Mouse (Mus musculus): ENCODE data around the gene Gm1113. TPM values are rescaled to one million over a fixed set of nuclear protein-coding genes. Genes with fewer than 3 reads are reported as not detected.

The Gm1113 gene
- not detected for total RNA-seq (2021)
- long read RNA-seq, experiment 1 = 0 reads
- long read RNA-seq, experiment 2 = 0 reads

DNA sequence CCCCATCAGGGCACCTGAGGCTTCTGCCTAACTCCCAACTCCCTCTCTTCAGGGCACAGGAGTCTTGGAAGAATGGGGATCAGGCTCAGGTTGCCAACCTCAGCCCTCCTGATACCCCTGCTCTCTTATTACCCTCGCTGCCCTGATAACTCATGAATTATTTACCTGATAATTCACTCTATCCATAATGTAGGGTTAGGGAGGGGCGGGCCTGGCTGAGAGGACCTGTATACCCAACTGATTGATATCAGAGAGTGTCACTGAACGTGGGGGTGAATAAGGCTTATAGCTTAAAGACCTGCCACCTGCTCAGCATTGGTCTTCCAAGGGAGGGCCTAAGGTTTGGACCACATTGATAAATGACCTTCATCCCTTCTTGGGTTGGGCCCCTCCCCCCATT is at the start of gene Gm1113:
Gm1113 (minus strand) TSS at position 101 of the 400 bp plus-strand sequence.
- DNase-seq = no peak

GRCm38 (mm10) chr9:35564536-35565240 is 46.6 kb upstream of the Gm1113 start:
- DNase-seq = no peak

DNA sequence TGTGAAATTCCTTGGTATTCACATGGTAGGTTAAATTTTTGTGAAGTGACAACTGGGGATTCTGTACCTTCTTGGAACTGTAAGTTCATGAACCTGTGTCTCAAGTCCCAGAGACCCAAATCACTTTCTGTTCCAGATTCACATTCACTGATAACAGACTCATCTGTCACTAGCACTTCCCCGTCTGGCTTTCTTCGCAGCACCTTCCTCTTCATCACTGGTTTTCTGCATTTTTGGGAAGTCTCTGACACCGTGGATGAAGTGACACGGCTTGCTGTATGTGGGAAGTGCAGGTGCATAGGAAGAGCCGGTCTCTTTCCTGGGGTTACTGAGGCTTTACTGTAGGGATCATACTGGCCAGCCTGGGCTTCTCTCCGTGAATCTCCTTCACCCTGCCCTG is 43.5 kb upstream of the Gm1113 start:
- DNase-seq = no peak

- DNase-seq = no peak
Observed at GRCm38 (mm10) chr9:35561076-35561475, 43.0 kb upstream of the Gm1113 start.

DNA sequence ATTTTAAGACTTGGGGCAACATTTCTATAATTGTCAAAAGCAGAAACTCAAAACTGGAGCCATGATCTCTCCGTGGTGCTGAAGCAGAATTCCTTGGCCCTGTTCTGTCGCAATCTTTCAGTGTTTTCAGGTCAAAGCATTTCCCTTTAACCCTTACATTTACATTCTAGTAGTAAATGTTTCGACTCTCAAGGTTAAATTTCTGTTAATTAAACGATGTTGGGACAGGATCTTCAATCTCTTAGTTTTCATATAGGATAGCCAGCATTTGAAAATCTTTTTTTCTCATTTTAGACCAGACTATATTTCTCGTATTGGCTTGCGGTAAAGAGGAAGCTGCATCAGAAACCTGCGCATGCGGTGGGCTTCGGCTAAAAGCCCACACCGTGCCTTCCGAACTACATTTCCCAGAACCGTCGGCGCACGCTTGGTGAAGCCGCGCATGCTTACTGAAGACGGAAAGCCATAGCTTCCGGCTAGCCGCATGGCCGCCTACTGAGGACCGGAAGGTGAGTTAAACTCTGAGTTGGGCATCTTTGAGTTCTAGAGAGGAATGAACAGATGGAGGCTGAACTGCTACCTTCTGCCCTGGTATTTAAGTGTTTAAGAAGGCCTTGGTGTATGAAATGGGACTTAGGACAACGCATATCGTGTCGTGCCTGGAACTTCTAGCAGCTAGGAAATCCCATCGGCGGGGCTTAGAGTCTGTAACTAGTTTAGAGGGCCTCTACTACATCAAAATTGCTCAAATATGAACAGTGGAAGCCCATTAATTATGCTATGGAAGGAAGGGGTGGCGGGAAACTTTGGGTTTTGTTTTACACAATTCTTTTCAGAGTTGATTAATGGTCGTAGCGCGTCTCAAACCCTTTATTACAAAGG is 41.2 kb upstream of the Gm1113 start:
- peak; percentile 70 for DNase-seq

GRCm38 (mm10) chr9:35558257-35559008 is 40.4 kb upstream of the Gm1113 start, which contains the start of the genes Ddx25 and Pus3:
Ddx25 (minus strand) TSS chr9:35558528.
Pus3 (plus strand) TSS chr9:35558595.
- DNase-seq = peak; percentile 14

DNA sequence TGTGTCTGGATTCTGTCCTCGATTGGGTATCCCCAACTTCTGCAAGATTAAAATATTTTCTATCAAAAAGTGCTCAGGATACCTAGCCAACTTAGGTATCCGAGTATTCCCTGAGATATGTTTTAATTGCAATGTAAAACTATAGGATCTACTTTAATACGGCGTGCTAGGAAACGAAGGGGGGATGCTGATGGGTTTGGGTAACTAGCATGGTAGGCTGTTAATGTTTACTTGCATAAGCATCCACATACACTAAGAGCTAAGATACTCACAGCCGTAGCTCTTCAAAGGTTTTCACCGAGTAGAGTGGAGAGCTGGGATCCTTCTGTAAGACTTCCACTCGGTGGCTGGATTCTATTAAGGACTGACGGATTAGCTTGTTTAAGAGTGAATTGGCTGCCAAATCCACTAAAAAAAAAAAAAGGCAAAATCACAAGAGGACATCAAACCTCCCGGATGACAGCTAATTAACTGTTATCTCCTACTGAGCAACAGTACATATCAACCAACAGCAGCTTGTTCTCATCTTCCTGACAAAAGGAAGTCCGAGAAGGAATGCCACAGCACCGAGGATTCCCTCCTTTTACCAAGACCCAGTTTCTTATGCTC is 38.5 kb upstream of the Gm1113 start:
- DNase-seq = no peak

DNA sequence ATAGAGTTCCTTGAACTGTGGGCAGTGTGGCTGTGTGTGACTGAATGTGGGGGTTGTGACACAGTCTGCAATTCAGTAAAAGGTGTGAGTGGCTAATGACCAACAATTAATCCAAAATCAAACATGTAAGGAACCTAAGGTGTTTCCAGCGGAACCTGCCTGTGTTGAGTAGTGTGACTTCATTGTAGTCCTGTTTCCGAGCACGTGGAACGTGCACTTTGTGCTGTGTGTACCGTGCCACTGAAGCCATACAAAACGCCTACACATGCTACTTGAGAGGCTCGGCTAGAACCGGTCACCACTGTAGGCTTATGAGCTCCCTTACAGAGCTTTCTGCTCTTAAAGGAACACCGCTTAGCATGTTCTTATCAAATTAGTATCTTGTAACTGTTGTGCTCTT is 30.4 kb upstream of the Gm1113 start:
- DNase-seq = no peak

- DNase-seq = no peak
Observed at GRCm38 (mm10) chr9:35546745-35547144, 28.7 kb upstream of the Gm1113 start.

GRCm38 (mm10) chr9:35545704-35546103 is 27.6 kb upstream of the Gm1113 start:
- no peak for DNase-seq

DNA sequence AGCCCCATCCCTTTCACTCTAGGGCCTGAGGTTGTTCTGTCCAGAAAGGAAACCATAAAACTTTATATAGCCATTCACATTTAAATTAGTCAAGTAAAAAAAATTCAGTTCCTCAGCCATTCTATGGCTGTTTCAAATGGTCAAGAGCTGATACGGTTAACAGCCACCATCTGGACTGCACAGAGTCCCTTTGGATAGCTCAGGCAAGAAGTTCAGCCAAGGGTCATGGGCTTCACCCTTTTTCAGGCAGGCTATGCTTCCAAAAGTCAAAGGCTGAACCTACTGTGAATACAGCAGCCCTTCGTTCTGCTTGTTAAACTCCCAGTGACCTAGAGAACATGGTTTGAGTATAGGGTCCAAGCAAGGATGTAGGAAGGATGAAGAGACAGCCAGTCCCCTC is 26.6 kb upstream of the Gm1113 start:
- DNase-seq = no peak

DNA sequence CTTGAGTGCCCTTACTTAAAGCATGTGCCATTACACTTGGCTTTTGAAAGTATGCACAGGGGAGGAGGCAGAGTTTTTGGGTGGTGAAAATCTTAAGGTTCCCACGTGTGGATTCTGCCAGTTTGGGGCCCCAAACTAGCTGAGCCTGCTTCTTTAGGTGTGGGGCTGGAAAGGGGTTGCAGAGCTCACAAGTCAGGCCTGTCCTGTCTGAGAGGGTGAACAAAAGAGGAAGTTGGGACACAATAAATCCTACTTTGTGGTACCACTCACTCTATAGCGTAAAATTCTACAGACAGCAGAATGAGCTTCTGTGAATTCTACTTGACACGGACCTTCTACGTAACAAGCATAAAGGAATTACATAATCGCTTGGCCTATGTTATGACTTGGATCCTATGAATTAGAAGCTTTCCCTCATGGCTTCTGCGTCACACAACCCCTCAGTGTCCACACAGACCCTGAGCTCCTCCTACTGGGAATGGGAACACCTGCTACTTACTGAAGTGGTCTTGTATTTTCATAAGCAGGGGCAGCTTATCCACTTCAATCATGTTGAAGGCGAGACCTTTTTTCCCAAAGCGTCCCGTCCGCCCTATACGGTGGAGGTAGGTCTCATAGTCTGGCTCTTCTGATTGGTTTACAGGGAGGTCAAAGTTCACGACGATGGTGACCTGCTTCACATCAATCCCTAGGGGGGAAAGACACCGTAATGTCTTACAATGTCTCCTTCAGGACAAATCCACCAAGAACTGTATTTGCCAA is 25.2 kb upstream of the Gm1113 start:
- DNase-seq = no peak

DNA sequence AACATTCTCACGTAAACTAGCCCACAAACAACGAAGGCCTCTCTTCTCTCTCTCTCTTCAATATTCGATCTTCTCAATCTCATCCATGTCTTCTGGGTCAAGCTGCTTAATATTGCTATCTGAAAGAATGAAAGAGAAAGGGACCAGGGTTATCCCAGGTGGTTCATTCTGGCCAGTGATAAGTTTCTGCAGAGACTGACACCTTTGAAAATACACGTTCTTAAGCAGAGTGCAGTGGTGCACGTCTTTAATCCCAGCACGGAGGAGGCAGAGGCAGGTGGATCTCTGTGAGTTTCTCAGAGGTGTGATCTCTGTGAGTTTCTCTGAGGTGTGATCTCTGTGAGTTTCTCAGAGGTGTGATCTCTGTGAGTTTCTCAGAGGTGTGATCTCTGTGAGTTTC is 23.9 kb upstream of the Gm1113 start:
- DNase-seq = no peak

GRCm38 (mm10) chr9:35541488-35541887 is 23.4 kb upstream of the Gm1113 start:
- DNase-seq = peak; percentile 89

- DNase-seq = no peak
Observed at GRCm38 (mm10) chr9:35541024-35541423, 23.0 kb upstream of the Gm1113 start.

DNA sequence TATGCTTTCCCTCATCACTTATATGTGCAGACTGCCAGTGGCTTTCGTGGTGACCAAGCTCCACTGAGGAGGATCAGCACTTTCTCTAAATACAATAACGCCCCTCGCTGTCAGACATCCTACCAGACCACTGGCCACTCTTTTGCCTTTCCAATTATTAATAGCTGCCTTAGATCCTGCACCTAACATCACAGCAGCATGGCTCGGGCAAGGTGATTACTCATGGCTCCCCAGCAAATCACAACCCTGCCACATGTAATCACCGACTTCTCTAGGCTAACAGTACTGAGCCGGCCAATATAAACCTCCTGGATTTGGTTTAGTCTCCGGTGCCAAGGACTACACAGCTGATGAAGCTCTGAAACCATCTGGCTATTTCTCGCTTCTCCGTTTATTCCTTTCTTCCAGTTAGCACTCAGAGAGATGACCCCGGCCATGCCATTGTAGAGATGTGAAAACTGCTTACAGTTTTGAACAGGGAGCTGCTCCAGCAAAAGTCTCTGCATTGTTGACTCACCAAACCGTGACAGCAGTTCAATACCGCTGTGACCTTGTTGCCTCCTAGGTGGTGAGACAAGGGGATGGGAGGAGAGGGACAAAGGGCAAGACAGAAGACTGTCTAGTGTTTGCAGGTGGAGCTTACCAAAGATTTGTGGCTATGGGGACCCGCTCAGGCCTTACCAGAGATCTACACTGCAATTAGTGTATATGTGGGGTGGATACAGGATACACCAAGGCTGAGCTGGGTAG is 21.1 kb upstream of the Gm1113 start:
- no peak for DNase-seq

DNA sequence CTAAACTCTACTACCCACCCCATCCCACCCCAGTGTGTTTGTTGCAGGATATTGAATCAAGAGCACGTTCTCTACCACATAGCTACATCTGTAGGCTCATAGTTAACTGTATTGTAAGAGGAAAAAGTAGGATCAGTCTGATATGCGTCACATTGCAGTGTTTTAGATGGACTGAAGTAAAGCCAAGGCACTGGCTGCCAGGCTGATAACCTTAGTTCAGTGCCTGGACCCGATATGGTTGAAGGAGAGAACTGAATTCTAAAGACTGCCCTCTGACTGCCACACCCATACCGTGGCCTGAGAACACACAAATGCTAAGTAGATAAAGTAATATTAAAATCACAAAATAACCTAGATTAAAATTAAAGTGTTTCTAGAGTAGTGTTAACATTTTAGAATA is 17.8 kb upstream of the Gm1113 start:
- DNase-seq = no peak

DNA sequence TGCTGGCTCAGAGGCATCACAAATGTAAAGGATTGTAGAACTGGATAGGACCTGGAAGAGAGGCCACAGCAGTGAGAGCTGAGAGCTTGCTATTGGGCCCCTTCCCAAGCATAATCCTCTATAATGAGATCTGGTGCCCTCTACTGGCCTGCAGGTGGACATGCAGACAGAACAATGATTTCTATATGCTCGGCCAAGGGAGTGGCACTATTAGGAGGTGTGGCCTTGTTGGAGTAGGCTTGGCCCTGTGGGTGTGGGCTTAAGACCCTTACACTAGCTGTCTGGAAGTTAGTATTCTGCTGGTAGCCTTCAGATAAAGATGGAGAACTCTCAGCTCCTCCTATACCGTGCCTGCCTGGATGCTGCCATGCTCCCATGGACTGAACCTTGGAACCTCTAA is 17.0 kb upstream of the Gm1113 start:
- peak; percentile 35 for DNase-seq

GRCm38 (mm10) chr9:35533266-35533665 is 15.2 kb upstream of the Gm1113 start:
- DNase-seq = no peak

GRCm38 (mm10) chr9:35529796-35530195 is 11.7 kb upstream of the Gm1113 start:
- no peak for DNase-seq

DNA sequence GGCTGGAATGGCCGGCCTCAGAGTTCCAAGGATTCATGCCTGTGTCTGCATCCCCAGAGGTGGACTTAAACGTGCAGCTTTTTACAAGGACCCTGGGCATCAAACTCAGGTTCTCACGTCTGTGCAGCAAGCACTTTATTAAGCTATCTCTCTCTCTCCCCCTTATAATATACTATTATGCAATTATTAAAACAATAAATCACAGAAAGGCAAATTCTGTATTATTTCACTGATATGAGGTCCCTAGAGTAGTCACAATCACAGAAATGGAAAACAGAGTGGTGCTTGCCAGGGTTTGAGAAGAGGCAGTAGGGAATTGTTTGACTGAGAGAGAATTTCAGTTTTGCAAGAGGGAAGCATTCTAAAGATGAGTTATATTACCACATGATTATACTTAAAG is 11.1 kb upstream of the Gm1113 start:
- DNase-seq = no peak

All from gastrocnemius, postnatal 10 days (tissue).